Mouse (Mus musculus): ENCODE measurements at regions not wholly inside any gene's neighbourhood (a gene's known extent, or its start where the extent isn't known, plus 50 kb on each side); places are given as distances from the start of the nearest gene placed in this dataset.

- no peak for DNase-seq (ENCODE audit: low read depth, low spot score)
- H3K27me3 ChIP-seq: no peaks in the 10 kb centered on the region
- CTCF ChIA-PET: interaction anchor here (1.4 kb wide), 1 partner anchor 25 kb away, joined by 3 read pairs; no protein-coding TSS in a partner anchor
- no peak for ATAC-seq
- POLR2A ChIA-PET: no interaction called here
- TF ChIP-seq CTCF (IDR thresholded peaks at IDR 0.05): no peak
- in situ Hi-C loops (cut with MboI; ENCODE audit: low pct_unique_long_range_greater_than_20kb): no loop called here
Measured at GRCm38 (mm10) chr4:7642878-7643590, 595.8 kb downstream of the Car8 start.

- no peak for TF ChIP-seq CTCF (IDR thresholded peaks at IDR 0.05)
- CTCF ChIA-PET: no interaction called here
- no peak for ATAC-seq
- no peaks in the 10 kb centered on the region for H3K27me3 ChIP-seq
- POLR2A ChIA-PET: interaction anchor here (0.8 kb wide), 1 partner anchor 191 kb away, joined by 3 read pairs; no protein-coding TSS in a partner anchor
- in situ Hi-C loops (cut with MboI; ENCODE audit: low pct_unique_long_range_greater_than_20kb): no loop called here
- DNase-seq (ENCODE audit: low read depth, low spot score): no peak
Measured at GRCm38 (mm10) chr4:7597671-7598390, 641.0 kb downstream of the Car8 start.

- in situ Hi-C loops (cut with MboI; ENCODE audit: low pct_unique_long_range_greater_than_20kb): no loop called here
- no peak for TF ChIP-seq CTCF (IDR thresholded peaks at IDR 0.05)
- no peak for DNase-seq (ENCODE audit: low read depth, low spot score)
- ChIA-PET CTCF (no interaction called here), POLR2A (no interaction called here)
- no peak for ATAC-seq
- H3K27me3 ChIP-seq: no peaks in the 10 kb centered on the region
Measured at GRCm38 (mm10) chr4:7596116-7596515, 642.7 kb downstream of the Car8 start.

- DNase-seq (ENCODE audit: low read depth, low spot score) (no peak), ATAC-seq (no peak)
- no peak for TF ChIP-seq CTCF (IDR thresholded peaks at IDR 0.05)
- POLR2A ChIA-PET: no interaction called here
- no peaks in the 10 kb centered on the region for H3K27me3 ChIP-seq
- in situ Hi-C loops (cut with MboI; ENCODE audit: low pct_unique_long_range_greater_than_20kb): no loop called here
- CTCF ChIA-PET: no interaction called here
Measured at GRCm38 (mm10) chr4:7583851-7584250, 655.0 kb downstream of the Car8 start.

- DNase-seq (ENCODE audit: low read depth, low spot score) (no peak), ATAC-seq (no peak)
- in situ Hi-C loops (cut with MboI; ENCODE audit: low pct_unique_long_range_greater_than_20kb): no loop called here
- no peaks in the 10 kb centered on the region for H3K27me3 ChIP-seq
- no peak for TF ChIP-seq CTCF (IDR thresholded peaks at IDR 0.05)
- ChIA-PET CTCF (interaction anchor here (1.3 kb wide), 1 partner anchor 12 kb away, joined by 3 read pairs; no protein-coding TSS in a partner anchor), POLR2A (no interaction called here)
Measured at GRCm38 (mm10) chr4:7581931-7582330, 656.9 kb downstream of the Car8 start.

- DNase-seq (ENCODE audit: low read depth, low spot score) (no peak), ATAC-seq (no peak)
- no peaks in the 10 kb centered on the region for H3K27me3 ChIP-seq
- ChIA-PET POLR2A (no interaction called here), CTCF (interaction anchor here (1.3 kb wide), 1 partner anchor 13 kb away, joined by 3 read pairs; no protein-coding TSS in a partner anchor)
- no peak for TF ChIP-seq CTCF (IDR thresholded peaks at IDR 0.05)
- in situ Hi-C loops (cut with MboI; ENCODE audit: low pct_unique_long_range_greater_than_20kb): no loop called here
Measured at GRCm38 (mm10) chr4:7581220-7581916, 657.5 kb downstream of the Car8 start.

- no peak for DNase-seq (ENCODE audit: low read depth, low spot score)
- H3K27me3 ChIP-seq: no peaks in the 10 kb centered on the region
- ChIA-PET CTCF (no interaction called here), POLR2A (no interaction called here)
- in situ Hi-C loops (cut with MboI; ENCODE audit: low pct_unique_long_range_greater_than_20kb): no loop called here
- TF ChIP-seq CTCF (IDR thresholded peaks at IDR 0.05): no peak
- ATAC-seq: no peak
Measured at GRCm38 (mm10) chr4:7580554-7581219, 658.2 kb downstream of the Car8 start.

GRCm38 (mm10) chr4:7574011-7574410, 664.8 kb downstream of the Car8 start:
- DNase-seq (ENCODE audit: low read depth, low spot score) (no peak), ATAC-seq (no peak)
- H3K27me3 ChIP-seq: no peaks in the 10 kb centered on the region
- in situ Hi-C loops (cut with MboI; ENCODE audit: low pct_unique_long_range_greater_than_20kb): no loop called here
- POLR2A ChIA-PET: no interaction called here
- no peak for TF ChIP-seq CTCF (IDR thresholded peaks at IDR 0.05)
- CTCF ChIA-PET: no interaction called here

- no peaks in the 10 kb centered on the region for H3K27me3 ChIP-seq
- CTCF ChIA-PET: interaction anchor here (1.5 kb wide), 1 partner anchor 9 kb away, joined by 4 read pairs; no protein-coding TSS in a partner anchor
- ATAC-seq (no peak), DNase-seq (ENCODE audit: low read depth, low spot score) (no peak)
- POLR2A ChIA-PET: interaction anchor here (0.6 kb wide), 1 partner anchor 484 kb away, joined by 3 read pairs; no protein-coding TSS in a partner anchor
- no peak for TF ChIP-seq CTCF (IDR thresholded peaks at IDR 0.05)
- in situ Hi-C loops (cut with MboI; ENCODE audit: low pct_unique_long_range_greater_than_20kb): no loop called here
Measured at GRCm38 (mm10) chr4:7567687-7568393, 671.0 kb downstream of the Car8 start.
